Mouse (Mus musculus): ENCODE results near the gene Ttpal. TPM values are rescaled to one million over a fixed set of nuclear protein-coding genes. Genes with fewer than 3 reads are reported as not detected.

The Ttpal gene
- 10 to 100 TPM; 61.9 to 65.8 TPM for polyA plus RNA-seq (2017; shearing (Covaris generic))

GRCm38 (mm10) chr2:163602101-163602971, at the start of gene Ttpal:
Ttpal (plus strand) TSS chr2:163602314.

GRCm38 (mm10) chr2:163644575-163645385, 42.7 kb downstream of the Ttpal start, which contains the start of gene Serinc3:
Serinc3 (minus strand) TSS chr2:163645131.

GRCm38 (mm10) chr2:163657975-163658886, 56.1 kb downstream of the Ttpal start, which contains the start of gene Pkig:
Pkig (plus strand) TSS chr2:163658386.

Other genes with a start within 250 kb of the Ttpal start
- not detected for gene Jph2, start 204.3 kb upstream of the Ttpal start, polyA plus RNA-seq (2017; shearing (Covaris generic))
- 100 to 1,000 TPM in 1 of 2 experiments, 10 to 100 TPM in 1; 80.9 to 105 TPM for gene Oser1, start 177.6 kb upstream of the Ttpal start, polyA plus RNA-seq (2017; shearing (Covaris generic))
- gene Gdap1l1, start 163.8 kb upstream of the Ttpal start, polyA plus RNA-seq (2017; shearing (Covaris generic)), result under 1 TPM; 0.18 to 0.75 TPM
- 1 to 10 TPM; 3.4 to 4.6 TPM for gene Fitm2, start 129.7 kb upstream of the Ttpal start, polyA plus RNA-seq (2017; shearing (Covaris generic))
- under 1 TPM in 1 of 2 experiments, not detected in 1; 0.69 TPM for gene R3hdml, start 110.0 kb upstream of the Ttpal start, polyA plus RNA-seq (2017; shearing (Covaris generic))
- 1 to 10 TPM in 1 of 2 experiments, not detected in 1; 1.0 TPM for gene Hnf4a, start 95.5 kb upstream of the Ttpal start, polyA plus RNA-seq (2017; shearing (Covaris generic))
- gene Serinc3, start 42.8 kb downstream of the Ttpal start, polyA plus RNA-seq (2017; shearing (Covaris generic)), result 100 to 1,000 TPM; 631 to 799 TPM
- 10 to 100 TPM in 1 of 2 experiments, 1 to 10 TPM in 1; 5.7 to 14.0 TPM for gene Pkig, start 56.1 kb downstream of the Ttpal start, polyA plus RNA-seq (2017; shearing (Covaris generic))
- 10 to 100 TPM in 1 of 2 experiments, 1 to 10 TPM in 1; 7.3 to 11.3 TPM for gene Ada, start 147.9 kb downstream of the Ttpal start, polyA plus RNA-seq (2017; shearing (Covaris generic))
- 1 to 10 TPM in 1 of 2 experiments, not detected in 1; 1.2 TPM for gene Ccn5, start 218.5 kb downstream of the Ttpal start, polyA plus RNA-seq (2017; shearing (Covaris generic))

Measured in inflammation-experienced regulatory T-cells (primary cell).